Mouse (Mus musculus) liver, embryonic 13.5 days (tissue): Measurements from ENCODE around the gene U2af1. TPM values are rescaled to one million over a fixed set of nuclear protein-coding genes. Genes with fewer than 3 reads are reported as not detected.

Source experiments
- ATAC-seq: fragments of 200-750 bp; cut with Nextera tagmentation; 2 replicates; pipeline ENCODE4 v1.8.0; 2017; ENCODE audit warnings: low read depth, mild to moderate bottlenecking, moderate number of reproducible peaks, moderate library complexity
- DNase-seq: peaks from one replicate; pipeline ENCODE4 v3.0.0; 2022
- H3K27ac ChIP-seq: fragments of 300-500 bp; sonication (generic); 2 replicates; pipeline ENCODE4 v1.5.1; 2015; ENCODE audit warnings: moderate library complexity, mild to moderate bottlenecking, inconsistent platforms
- H3K27me3 ChIP-seq: fragments of 300-500 bp; sonication (generic); 2 replicates; pipeline ENCODE4 v1.6.1; 2015; ENCODE audit warnings: mild to moderate bottlenecking, inconsistent platforms
- H3K36me3 ChIP-seq: fragments of 300-500 bp; sonication (generic); 2 replicates; pipeline ENCODE4 v1.6.1; 2015; ENCODE audit warnings: mild to moderate bottlenecking, inconsistent platforms
- H3K4me1 ChIP-seq: fragments of 300-500 bp; sonication (generic); replicated peaks from 2 replicates; pipeline ENCODE4 v1.6.1; 2015; ENCODE audit warnings: inconsistent platforms
- H3K4me2 ChIP-seq: fragments of 300-500 bp; sonication (generic); 2 replicates; pipeline ENCODE4 v1.6.1; 2015; ENCODE audit warnings: inconsistent platforms, mild to moderate bottlenecking, moderate library complexity
- H3K4me3 ChIP-seq: fragments of 300-500 bp; sonication (generic); replicated peaks from 2 replicates; pipeline ENCODE4 v1.5.1; 2015; ENCODE audit warnings: mild to moderate bottlenecking, inconsistent platforms
- H3K9ac ChIP-seq: fragments of 300-500 bp; sonication (generic); 2 replicates; pipeline ENCODE4 v1.6.1; 2015; ENCODE audit warnings: mild to moderate bottlenecking, inconsistent platforms
- H3K9me3 ChIP-seq: fragments of 300-500 bp; sonication (generic); replicated peaks from 2 replicates; pipeline ENCODE4 v1.6.1; 2016; ENCODE audit warnings: inconsistent platforms
- WGBS: fragments of 180-500 bp; shearing (Covaris S2); methylation state at CpG from one replicate; pipeline ENCODE4 v1.1.7; 2015; ENCODE audit not compliant: insufficient replicate concordance; 5-methylcytosine and 5-hydroxymethylcytosine counted together
- polyA plus RNA-seq: library from polyadenylated mRNA; unstranded; fragments of >200 nt; fragmentation: Nextera tagmentation; extraction: Ambion mirVana; gene quantifications from 2 replicates; pipeline ENCODE4 v1.2.1, GENCODE M21; 2015

The U2af1 gene
- polyA plus RNA-seq, 1 experiment from 2014 or later, result 223 TPM

- no peak overlapping the region for H3K4me2 ChIP-seq
- no peak for DNase-seq
- no peak for ATAC-seq
These were observed 27.5 kb upstream of the U2af1 start for GRCm38 (mm10) chr17:31686225-31686564.

DNA sequence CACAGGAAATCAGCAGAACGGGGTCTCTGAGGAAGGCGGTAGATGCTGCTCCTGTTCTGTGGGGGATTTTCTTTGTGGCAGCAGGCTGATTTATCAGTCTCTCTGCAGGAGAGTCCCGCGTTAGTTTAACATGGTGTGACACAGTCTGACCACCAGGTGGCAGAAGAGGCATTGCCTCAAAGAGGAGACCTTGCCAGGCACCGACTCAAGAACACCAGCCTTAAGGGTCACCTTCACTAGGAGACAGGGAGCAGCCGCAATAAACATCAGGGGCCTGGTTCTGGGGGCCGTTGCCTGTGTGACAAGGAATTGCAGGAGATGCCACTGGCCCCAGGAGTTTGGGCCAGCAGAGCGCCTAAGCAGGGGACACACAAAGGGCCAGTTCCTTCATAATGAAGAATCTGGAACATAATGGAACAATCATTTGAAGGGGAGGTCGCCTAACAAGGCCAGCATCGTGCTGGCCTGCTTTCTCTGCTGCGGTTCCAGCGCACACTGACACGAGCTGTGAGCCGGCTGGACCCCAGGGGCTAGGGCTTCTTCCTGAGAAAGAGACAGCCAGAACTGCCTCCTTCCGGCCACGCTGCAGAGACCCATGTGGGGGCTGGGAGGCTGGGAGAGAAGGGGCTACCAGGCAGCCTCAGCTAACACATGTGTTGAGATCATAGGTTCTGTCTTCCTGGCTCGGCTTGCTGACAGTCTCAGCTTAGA is 27.0 kb upstream of the U2af1 start:
- DNase-seq (peak; percentile 50), ATAC-seq (no peak)
- Histone ChIP-seq H3K4me2 (no peak overlapping the region), H3K36me3 (no peaks in the 10 kb centered on the region), H3K4me1 (0 out of 2 replicates have a peak, but pooled peaks cover 5% of the 10 kb centered on the region), H3K9me3 (no peaks in the 10 kb centered on the region), H3K9ac (no peak overlapping the region), H3K27me3 (no peaks in the 10 kb centered on the region), H3K4me3 (no peak overlapping the region), H3K27ac (peak overlapping the region; percentile 29; the same call in 1 of the 2 replicates)
- WGBS, result 12% methylated on average over 17 of the region's 17 CpGs

More at GRCm38 (mm10) chr17:31686225-31686564, 27.5 kb upstream of the U2af1 start:
- Histone ChIP-seq H3K4me1 (0 out of 2 replicates have a peak, but pooled peaks cover 5% of the 10 kb centered on the region), H3K4me3 (no peak overlapping the region), H3K9me3 (no peaks in the 10 kb centered on the region), H3K9ac (no peak overlapping the region), H3K27me3 (no peaks in the 10 kb centered on the region), H3K27ac (peak overlapping the region; percentile 29; the same call in 1 of the 2 replicates), H3K36me3 (no peaks in the 10 kb centered on the region)
- WGBS, result 46% methylated on average over 3 of the region's 3 CpGs

GRCm38 (mm10) chr17:31680450-31680849 is 21.8 kb upstream of the U2af1 start:
- Histone ChIP-seq H3K4me3 (no peak overlapping the region), H3K27me3 (peaks cover 15% of the 10 kb centered on the region), H3K27ac (no peak overlapping the region), H3K4me1 (no peaks in the 10 kb centered on the region), H3K9ac (no peak overlapping the region), H3K36me3 (no peaks in the 10 kb centered on the region), H3K9me3 (no peaks in the 10 kb centered on the region), H3K4me2 (no peak overlapping the region)
- DNase-seq, result no peak
- 13% methylated on average over 2 of the region's 2 CpGs for WGBS
- ATAC-seq, result no peak

- Histone ChIP-seq H3K9me3 (no peaks in the 10 kb centered on the region), H3K4me3 (no peak within 1 kb of the TSS), H3K9ac (no peak within 1 kb of the TSS), H3K27ac (no peak within 1 kb of the TSS), H3K4me2 (no peak within 1 kb of the TSS), H3K4me1 (no peaks in the 10 kb centered on the region), H3K27me3 (peaks cover 15% of the 10 kb centered on the region), H3K36me3 (no peaks in the 10 kb centered on the region)
- DNase-seq (no peak), ATAC-seq (no peak)
- 67% methylated on average over 8 of the region's 8 CpGs for WGBS
These were observed 18.8 kb upstream of the U2af1 start, which contains the start of gene Cryaa for GRCm38 (mm10) chr17:31677507-31677906. Cryaa (plus strand) TSS chr17:31677807.

- 67% methylated on average over 1 of the region's 1 CpGs for WGBS
- Histone ChIP-seq H3K4me3 (no peak overlapping the region), H3K36me3 (no peaks in the 10 kb centered on the region), H3K9me3 (no peaks in the 10 kb centered on the region), H3K27ac (no peak overlapping the region), H3K27me3 (peaks cover 15% of the 10 kb centered on the region), H3K4me2 (no peak overlapping the region), H3K9ac (no peak overlapping the region), H3K4me1 (no peaks in the 10 kb centered on the region)
- no peak for DNase-seq
- no peak; the same call in 1 of the 2 replicates for ATAC-seq
These were observed 15.7 kb upstream of the U2af1 start for GRCm38 (mm10) chr17:31674426-31674825.

GRCm38 (mm10) chr17:31672279-31672678 is 13.6 kb upstream of the U2af1 start:
- DNase-seq (no peak), ATAC-seq (no peak; the same call in 1 of the 2 replicates)
- Histone ChIP-seq H3K27ac (no peak overlapping the region), H3K27me3 (peaks cover 4% of the 10 kb centered on the region; the same call in 1 of the 2 replicates), H3K4me2 (no peak overlapping the region), H3K4me1 (no peaks in the 10 kb centered on the region), H3K9me3 (no peaks in the 10 kb centered on the region), H3K36me3 (no peaks in the 10 kb centered on the region), H3K4me3 (no peak overlapping the region), H3K9ac (no peak overlapping the region)
- 70% methylated on average over 12 of the region's 12 CpGs for WGBS

DNA sequence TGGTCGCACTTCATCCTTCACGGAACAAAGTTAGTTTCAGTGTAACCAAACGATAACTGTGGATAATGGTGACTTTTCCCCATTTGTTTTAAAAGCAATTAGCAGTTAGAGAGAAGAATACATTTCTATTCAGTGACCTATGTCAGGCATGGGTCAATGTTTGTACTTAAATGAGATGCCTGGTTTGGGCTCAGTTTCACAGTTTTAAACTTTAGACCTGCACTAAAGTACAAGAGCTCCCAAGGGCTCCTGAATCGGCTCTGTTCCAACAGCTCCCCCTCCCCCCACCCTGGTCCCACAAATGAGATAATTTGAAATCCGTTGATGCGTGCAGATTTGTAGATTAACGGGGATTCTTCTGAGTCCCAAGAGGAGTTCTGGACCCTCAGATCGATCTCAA is 13.0 kb upstream of the U2af1 start:
- Histone ChIP-seq H3K4me2 (no peak overlapping the region), H3K27ac (no peak overlapping the region), H3K4me3 (no peak overlapping the region), H3K9me3 (no peaks in the 10 kb centered on the region), H3K9ac (no peak overlapping the region), H3K36me3 (no peaks in the 10 kb centered on the region), H3K27me3 (peaks cover 4% of the 10 kb centered on the region; the same call in 1 of the 2 replicates), H3K4me1 (no peaks in the 10 kb centered on the region)
- WGBS, result 63% methylated on average over 8 of the region's 8 CpGs
- ATAC-seq (no peak), DNase-seq (no peak)

DNA sequence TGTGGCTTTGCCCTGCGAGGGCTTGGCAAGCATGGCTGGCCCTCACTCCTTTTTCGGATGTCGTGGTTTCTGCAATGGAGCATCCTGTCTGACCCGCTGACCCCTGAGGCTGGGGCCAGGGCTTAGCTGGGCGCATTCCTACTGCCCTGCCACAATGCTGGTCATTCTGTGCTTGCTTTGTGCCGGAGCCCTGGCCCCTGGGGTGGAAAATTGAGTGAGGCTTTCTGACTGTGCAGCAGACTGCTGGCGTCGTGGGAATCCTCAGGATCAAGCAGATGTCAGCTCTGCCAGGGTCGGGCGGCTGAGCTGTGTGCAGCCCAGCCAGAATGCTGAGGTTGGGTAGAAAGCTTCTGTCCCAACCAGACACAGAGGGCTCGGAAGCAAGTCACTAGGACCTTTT is 11.5 kb upstream of the U2af1 start:
- H3K4me1 ChIP-seq, result no peaks in the 10 kb centered on the region
- no peak overlapping the region for H3K4me3 ChIP-seq
- 46% methylated on average over 11 of the region's 11 CpGs for WGBS
- H3K4me2 ChIP-seq, result no peak overlapping the region
- no peak overlapping the region for H3K27ac ChIP-seq
- H3K36me3 ChIP-seq, result no peaks in the 10 kb centered on the region
- no peak overlapping the region for H3K9ac ChIP-seq
- DNase-seq (no peak), ATAC-seq (no peak)
- peaks cover 4% of the 10 kb centered on the region; the same call in 1 of the 2 replicates for H3K27me3 ChIP-seq
- H3K9me3 ChIP-seq, result no peaks in the 10 kb centered on the region

DNA sequence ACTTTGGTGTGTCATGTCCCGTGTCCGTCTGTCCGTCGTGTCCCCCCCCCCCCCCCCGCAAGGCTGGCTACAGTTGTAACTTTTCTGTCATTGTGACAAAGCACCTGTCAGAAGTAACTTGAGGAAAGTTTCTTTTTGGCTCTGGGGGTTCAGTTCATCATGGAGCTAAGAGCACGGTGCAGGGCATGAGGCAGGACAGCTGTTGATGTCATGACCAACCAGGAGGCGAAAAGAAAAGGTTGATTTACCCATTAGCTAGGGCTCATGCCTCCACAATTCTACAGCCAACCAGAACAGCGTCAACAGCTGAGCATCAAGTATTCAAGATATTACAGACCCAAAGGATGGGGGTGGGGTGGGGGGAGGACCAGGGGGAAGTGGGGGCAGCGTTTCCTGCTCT is 9.6 kb upstream of the U2af1 start:
- H3K4me1 ChIP-seq, result no peaks in the 10 kb centered on the region
- WGBS, result 56% methylated on average over 8 of the region's 9 CpGs
- DNase-seq, result no peak
- no peak for ATAC-seq
- no peaks in the 10 kb centered on the region for H3K36me3 ChIP-seq
- no peak overlapping the region for H3K9ac ChIP-seq
- no peaks in the 10 kb centered on the region for H3K9me3 ChIP-seq
- H3K4me3 ChIP-seq, result no peak overlapping the region
- no peak overlapping the region for H3K4me2 ChIP-seq
- no peak overlapping the region for H3K27ac ChIP-seq
- H3K27me3 ChIP-seq, result peaks cover 4% of the 10 kb centered on the region; the same call in 1 of the 2 replicates

DNA sequence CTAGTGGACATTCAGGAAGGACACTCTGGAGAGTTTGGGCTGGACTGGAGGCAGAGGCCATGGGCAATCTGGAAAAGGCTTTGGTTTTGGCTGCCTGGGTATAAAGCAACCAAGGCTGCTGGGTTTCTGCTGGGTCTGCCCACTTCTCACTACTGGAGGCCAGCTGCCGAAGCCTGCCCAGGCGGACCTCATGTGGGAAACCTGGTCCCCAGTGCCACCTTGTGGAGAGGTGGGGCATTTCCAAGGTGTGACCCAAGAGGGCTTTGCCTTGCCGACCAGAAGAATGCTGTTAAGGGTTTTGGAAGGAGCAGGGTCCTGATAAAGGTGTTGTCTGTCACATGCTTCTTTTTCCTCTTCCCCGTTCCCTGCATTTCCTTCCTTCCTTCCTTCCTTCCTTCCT is 6.1 kb upstream of the U2af1 start:
- 5% methylated on average over 4 of the region's 4 CpGs for WGBS

DNA sequence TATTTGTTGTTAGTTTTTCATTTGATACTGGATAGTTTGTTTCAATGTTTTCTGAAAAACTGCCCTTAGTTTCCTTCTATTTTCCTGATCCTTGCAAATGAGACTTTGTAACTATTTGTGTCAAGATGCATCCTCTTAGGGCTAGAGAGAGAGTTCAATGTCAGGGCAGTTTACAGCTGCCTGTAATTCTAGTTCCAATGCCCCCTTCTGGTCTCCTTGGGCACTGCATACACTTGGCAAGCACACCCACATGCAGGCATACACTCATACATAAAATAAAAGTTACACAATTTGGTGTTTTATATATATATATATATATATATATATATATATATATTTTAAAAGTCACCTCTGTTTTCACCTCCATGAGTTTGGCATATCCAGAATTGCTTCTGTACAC is 4.2 kb upstream of the U2af1 start:
- no peak for ATAC-seq
- Histone ChIP-seq H3K36me3 (no peaks in the 10 kb centered on the region), H3K27ac (no peak overlapping the region), H3K9ac (no peak overlapping the region), H3K4me1 (peaks cover 12% of the 10 kb centered on the region), H3K4me3 (no peak overlapping the region), H3K9me3 (no peaks in the 10 kb centered on the region), H3K4me2 (no peak overlapping the region), H3K27me3 (no peaks in the 10 kb centered on the region)
- DNase-seq, result no peak

More for the DNA sequence above, 6.1 kb upstream of the U2af1 start:
- Histone ChIP-seq H3K4me2 (no peak overlapping the region), H3K9ac (no peak overlapping the region), H3K36me3 (no peaks in the 10 kb centered on the region), H3K4me3 (no peak overlapping the region), H3K9me3 (no peaks in the 10 kb centered on the region), H3K27ac (no peak overlapping the region), H3K27me3 (peaks cover 4% of the 10 kb centered on the region; the same call in 1 of the 2 replicates), H3K4me1 (peaks cover 3% of the 10 kb centered on the region)
- DNase-seq (peak; percentile 66), ATAC-seq (peak; percentile 55; the same call in 1 of the 2 replicates)

DNA sequence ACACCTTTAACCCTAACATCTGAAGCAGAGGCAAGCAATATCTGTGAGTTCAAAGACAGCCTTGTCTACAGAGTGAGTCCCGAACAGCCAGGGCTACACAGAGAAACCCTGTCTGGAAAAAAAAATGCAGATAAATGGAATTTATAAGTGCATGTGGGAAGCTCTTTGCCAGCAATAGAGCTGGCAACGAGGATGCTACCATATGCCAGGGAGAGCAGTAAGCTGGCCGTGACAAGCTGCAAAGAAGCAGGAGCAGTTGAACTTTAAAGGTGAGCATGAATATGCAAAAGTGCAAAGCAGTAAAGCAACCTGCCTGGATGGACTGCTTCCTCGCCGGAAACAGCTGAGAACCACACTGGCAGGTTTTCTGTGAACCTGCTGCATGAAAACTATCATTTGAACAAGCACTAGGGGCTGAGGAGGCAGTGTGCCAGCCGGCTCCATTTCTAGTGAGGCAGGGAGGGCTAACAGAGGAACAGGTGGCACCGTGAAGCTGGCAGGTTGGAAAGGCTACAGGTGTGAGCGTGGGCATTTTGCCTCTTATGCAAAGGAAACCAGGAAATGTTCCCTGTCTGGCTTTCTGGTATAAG is 2.1 kb upstream of the U2af1 start:
- Histone ChIP-seq H3K27ac (no peak overlapping the region), H3K27me3 (no peaks in the 10 kb centered on the region), H3K9me3 (no peaks in the 10 kb centered on the region), H3K4me2 (no peak overlapping the region), H3K4me1 (peaks cover 30% of the 10 kb centered on the region), H3K9ac (no peak overlapping the region), H3K36me3 (peaks cover 16% of the 10 kb centered on the region), H3K4me3 (no peak overlapping the region)
- DNase-seq, result no peak
- WGBS, result 69% methylated on average over 8 of the region's 8 CpGs
- ATAC-seq, result no peak
